Mouse (Mus musculus): ENCODE measurements around the gene Olfr1274-ps.
"Not testable (repeated sequence)": the region's sequence is repeated elsewhere in the genome, so short reads cannot be mapped to it uniquely, and the experiment has no call there.

Gene Olfr1274-ps

GRCm38 (mm10) chr2:90398633-90399107 lies at the start of gene Olfr1274-ps:
Olfr1274-ps (plus strand) TSS chr2:90398683.
- DNase-seq (ENCODE audit: low read depth, low spot score): not testable (repeated sequence)

GRCm38 (mm10) chr2:90351047-90351446 lies 47.4 kb upstream of the Olfr1274-ps start:
- DNase-seq (ENCODE audit: low read depth, low spot score): not testable (repeated sequence)

- not testable (repeated sequence) for DNase-seq (ENCODE audit: low read depth, low spot score)
These were observed 46.9 kb upstream of the Olfr1274-ps start for GRCm38 (mm10) chr2:90351540-90351939.

GRCm38 (mm10) chr2:90359229-90359628 lies 39.3 kb upstream of the Olfr1274-ps start:
- not testable (repeated sequence) for DNase-seq (ENCODE audit: low read depth, low spot score)

- DNase-seq (ENCODE audit: low read depth, low spot score): not testable (repeated sequence)
These were observed 38.3 kb upstream of the Olfr1274-ps start for GRCm38 (mm10) chr2:90360199-90360598.

GRCm38 (mm10) chr2:90414110-90414821 lies 15.8 kb downstream of the Olfr1274-ps start:
- not testable (repeated sequence) for DNase-seq (ENCODE audit: low read depth, low spot score)

GRCm38 (mm10) chr2:90422282-90422681 lies 23.8 kb downstream of the Olfr1274-ps start:
- not testable (repeated sequence) for DNase-seq (ENCODE audit: low read depth, low spot score)

- DNase-seq (ENCODE audit: low read depth, low spot score): not testable (repeated sequence)
These were observed 26.5 kb downstream of the Olfr1274-ps start for GRCm38 (mm10) chr2:90424937-90425336.

GRCm38 (mm10) chr2:90428988-90429717 lies 30.7 kb downstream of the Olfr1274-ps start:
- DNase-seq (ENCODE audit: low read depth, low spot score): not testable (repeated sequence)

- DNase-seq (ENCODE audit: low read depth, low spot score): not testable (repeated sequence)
These were observed 31.3 kb downstream of the Olfr1274-ps start for GRCm38 (mm10) chr2:90429782-90430181.

GRCm38 (mm10) chr2:90437453-90437852 lies 39.0 kb downstream of the Olfr1274-ps start:
- not testable (repeated sequence) for DNase-seq (ENCODE audit: low read depth, low spot score)

GRCm38 (mm10) chr2:90440169-90440568 lies 41.7 kb downstream of the Olfr1274-ps start:
- DNase-seq (ENCODE audit: low read depth, low spot score): not testable (repeated sequence)

- not testable (repeated sequence) for DNase-seq (ENCODE audit: low read depth, low spot score)
These were observed 43.3 kb downstream of the Olfr1274-ps start for GRCm38 (mm10) chr2:90441811-90442210.

GRCm38 (mm10) chr2:90443811-90444210 lies 45.3 kb downstream of the Olfr1274-ps start:
- peak; percentile 41 for DNase-seq (ENCODE audit: low read depth, low spot score)

- DNase-seq (ENCODE audit: low read depth, low spot score): no peak
These were observed 50.7 kb downstream of the Olfr1274-ps start for GRCm38 (mm10) chr2:90448967-90449740.

- DNase-seq (ENCODE audit: low read depth, low spot score): no peak
These were observed 53.9 kb downstream of the Olfr1274-ps start for GRCm38 (mm10) chr2:90452380-90452779.
